Mouse (Mus musculus) frontal cortex, adult 2 months (tissue): ENCODE data around the gene Zfp646. TPM values are rescaled to one million over a fixed set of nuclear protein-coding genes. Genes with fewer than 3 reads are reported as not detected.

ENCODE experiments used
- polyA plus RNA-seq: library from polyadenylated mRNA; depleted of rRNA; stranded (reverse); fragments of >200 nt; gene quantifications from 2 replicates; pipeline ENCODE4 v1.2.3, GENCODE M21; 2012; rRNA removed

Gene Zfp646
- polyA plus RNA-seq, 1 experiment = 16.0 TPM

Other genes with a start within 250 kb of the Zfp646 start
- 23.3 and 25.7 TPM in 2 replicates for gene Bcl7c, start 167.3 kb upstream of the Zfp646 start, polyA plus RNA-seq
- 6.0 and 6.4 TPM in 2 replicates for gene Ctf1, start 163.5 kb upstream of the Zfp646 start, polyA plus RNA-seq
- not detected in 2 replicates for gene Ctf2, start 144.1 kb upstream of the Zfp646 start, polyA plus RNA-seq
- gene Fbxl19, start 131.7 kb upstream of the Zfp646 start, polyA plus RNA-seq = 58.3 and 62.6 TPM in 2 replicates
- 19.9 and 20.6 TPM in 2 replicates for gene Orai3, start 106.4 kb upstream of the Zfp646 start, polyA plus RNA-seq
- 20.2 and 21.8 TPM in 2 replicates for gene Setd1a, start 99.6 kb upstream of the Zfp646 start, polyA plus RNA-seq
- gene Gm49388, start 90.6 kb upstream of the Zfp646 start, polyA plus RNA-seq = 0.06 TPM in 1 of 2 replicates, not detected in the other
- gene Hsd3b7, start 75.6 kb upstream of the Zfp646 start, polyA plus RNA-seq = 15.7 and 17.3 TPM in 2 replicates
- gene Stx4a, start 51.9 kb upstream of the Zfp646 start, polyA plus RNA-seq = 121 and 127 TPM in 2 replicates
- 374 and 443 TPM in 2 replicates for gene Stx1b, start 51.7 kb upstream of the Zfp646 start, polyA plus RNA-seq
- gene Zfp668, start 607 bp downstream of the Zfp646 start, polyA plus RNA-seq = 13.9 and 15.1 TPM in 2 replicates
- gene Prss53, start 14.7 kb downstream of the Zfp646 start, polyA plus RNA-seq = 4.7 and 5.2 TPM in 2 replicates
- gene Gm21974, start 19.2 kb downstream of the Zfp646 start, polyA plus RNA-seq = not detected in 2 replicates
- gene Vkorc1, start 19.4 kb downstream of the Zfp646 start, polyA plus RNA-seq = 54.6 and 68.7 TPM in 2 replicates
- gene Bckdk, start 27.9 kb downstream of the Zfp646 start, polyA plus RNA-seq = 50.4 and 51.0 TPM in 2 replicates
- gene Kat8, start 36.3 kb downstream of the Zfp646 start, polyA plus RNA-seq = 37.3 and 39.1 TPM in 2 replicates
- 0.36 and 0.86 TPM in 2 replicates for gene Prss8, start 53.9 kb downstream of the Zfp646 start, polyA plus RNA-seq
- 14.0 and 15.0 TPM in 2 replicates for gene Prss36, start 70.5 kb downstream of the Zfp646 start, polyA plus RNA-seq
- gene Fus, start 91.2 kb downstream of the Zfp646 start, polyA plus RNA-seq = 446 and 481 TPM in 2 replicates
- gene Pycard, start 117.6 kb downstream of the Zfp646 start, polyA plus RNA-seq = 7.5 and 10.1 TPM in 2 replicates
- gene Trim72, start 127.7 kb downstream of the Zfp646 start, polyA plus RNA-seq = 2.5 and 2.8 TPM in 2 replicates
- gene Itgam, start 186.4 kb downstream of the Zfp646 start, polyA plus RNA-seq = 9.4 and 14.6 TPM in 2 replicates
- 0.02 TPM in 1 of 2 replicates, not detected in the other for gene Gm49368, start 186.5 kb downstream of the Zfp646 start, polyA plus RNA-seq